Mouse (Mus musculus): ENCODE results near the gene Dmbx1.

- TF ChIP-seq POLR2A (IDR thresholded peaks at IDR 0.05; ENCODE audit: low read depth, low read length) (no peak), CTCF (IDR thresholded peaks at IDR 0.05; ENCODE audit: extremely low read depth, insufficient read length, insufficient replicate concordance, low read depth, low read length) (no peak)
Measured at GRCm38 (mm10) chr4:115938276-115939160, 1.2 kb downstream of the Dmbx1 start.
